Mouse (Mus musculus) forebrain, postnatal 0 days (tissue): ENCODE data around the gene Syne2. TPM values are rescaled to one million over a fixed set of nuclear protein-coding genes. Genes with fewer than 3 reads are reported as not detected.

ENCODE experiments used
- ATAC-seq: fragments of 200-750 bp; cut with Nextera tagmentation; 2 replicates; pipeline ENCODE4 v1.8.0; 2017; ENCODE audit warnings: mild to moderate bottlenecking, moderate library complexity
- DNase-seq: peaks from one replicate; pipeline ENCODE4 v3.0.0-alpha.2; 2015
- H3K27ac ChIP-seq: fragments of 300-500 bp; sonication (generic); 2 replicates; pipeline ENCODE4 v1.5.1; 2014; ENCODE audit warnings: low read depth, mild to moderate bottlenecking, antibody characterized with exemption, low read length, moderate library complexity, mixed read lengths
- H3K27me3 ChIP-seq: fragments of 300-500 bp; sonication (generic); 2 replicates; pipeline ENCODE4 v1.6.1; 2014; ENCODE audit warnings: mild to moderate bottlenecking, low read length, mixed read lengths; ENCODE audit not compliant: insufficient read depth
- H3K36me3 ChIP-seq: fragments of 300-500 bp; sonication (generic); 2 replicates; pipeline ENCODE4 v1.6.1; 2014; ENCODE audit warnings: mild to moderate bottlenecking, moderate library complexity; ENCODE audit not compliant: insufficient read depth
- H3K4me1 ChIP-seq: fragments of 300-500 bp; sonication (generic); 2 replicates; pipeline ENCODE4 v1.6.1; 2014; ENCODE audit warnings: antibody characterized with exemption; ENCODE audit not compliant: insufficient read depth
- H3K4me2 ChIP-seq: fragments of 300-500 bp; sonication (generic); 2 replicates; pipeline ENCODE4 v1.6.1; 2014; ENCODE audit warnings: low read depth, mild to moderate bottlenecking, moderate library complexity
- H3K4me3 ChIP-seq: fragments of 300-500 bp; sonication (generic); 2 replicates; pipeline ENCODE4 v1.5.1; 2014; ENCODE audit warnings: low read depth, low read length, mixed read lengths
- H3K9ac ChIP-seq: fragments of 300-500 bp; sonication (generic); 2 replicates; pipeline ENCODE4 v1.6.1; 2014; ENCODE audit warnings: mild to moderate bottlenecking
- H3K9me3 ChIP-seq: fragments of 300-500 bp; sonication (generic); 2 replicates; pipeline ENCODE4 v1.6.1; 2016; ENCODE audit warnings: low read length
- CTCF ChIP-seq: sonication (generic); IDR thresholded peaks from 2 replicates; pipeline ENCODE4 v1.5.1; 2016; ENCODE audit warnings: antibody characterized with exemption, control low read depth, low read depth
- WGBS: fragments of 180-500 bp; shearing (Covaris S2); extraction: QIAGEN DNeasy Blood & Tissue Kit; methylation state at CpG from one replicate; pipeline ENCODE4 v1.1.7; 2014; 5-methylcytosine and 5-hydroxymethylcytosine counted together
- polyA plus RNA-seq: library from polyadenylated mRNA; unstranded; fragments of >200 nt; fragmentation: Nextera tagmentation; extraction: Ambion mirVana; gene quantifications from 2 replicates; pipeline ENCODE4 v1.2.1, GENCODE M21; 2015
- total RNA-seq: library from RNA; depleted of rRNA; stranded (reverse); fragments of >200 nt; gene quantifications from 2 replicates; pipeline ENCODE4 v1.2.3, GENCODE M21; 2014

Gene Syne2
- total and polyA plus RNA-seq, 2 experiments from 2014 or later: 27.0 to 63.5 TPM

DNA sequence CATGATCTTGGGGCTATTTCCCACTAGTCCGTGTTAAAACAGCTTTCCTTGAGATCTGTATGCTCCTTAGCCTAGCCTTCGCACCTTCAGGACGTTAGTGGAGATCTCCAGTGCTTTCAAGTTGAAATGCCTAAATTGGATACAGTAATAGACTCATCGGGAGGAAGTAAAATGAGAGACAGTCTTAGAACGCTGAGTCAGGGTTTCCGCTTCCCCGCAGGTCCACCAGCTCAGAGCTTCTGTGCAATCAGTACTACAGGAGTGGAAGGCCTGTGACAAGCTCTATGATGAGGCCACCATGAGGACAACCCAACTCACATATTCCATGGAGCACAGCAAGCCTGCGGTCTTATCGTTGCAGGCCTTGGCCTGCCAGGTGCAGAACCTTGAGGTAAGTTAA, 233.9 kb downstream of the Syne2 start:
- H3K36me3 ChIP-seq: peaks cover 30% of the 10 kb centered on the region
- 95% methylated on average over 9 of the region's 9 CpGs for WGBS
- TF ChIP-seq CTCF: no peak

GRCm38 (mm10) chr12:76054653-76055052, 236.7 kb downstream of the Syne2 start:
- H3K4me2 ChIP-seq: no peak overlapping the region
- DNase-seq (no peak), ATAC-seq (no peak)
- no peak overlapping the region for H3K27ac ChIP-seq
- no peaks in the 10 kb centered on the region for H3K9me3 ChIP-seq
- no peak overlapping the region for H3K9ac ChIP-seq
- TF ChIP-seq CTCF: no peak
- no peaks in the 10 kb centered on the region for H3K27me3 ChIP-seq
- peaks cover 42% of the 10 kb centered on the region for H3K36me3 ChIP-seq
- no peak overlapping the region for H3K4me3 ChIP-seq
- H3K4me1 ChIP-seq: no peaks in the 10 kb centered on the region
- WGBS: 88% methylated on average over 9 of the region's 9 CpGs

More for the DNA sequence above, 233.9 kb downstream of the Syne2 start:
- no peaks in the 10 kb centered on the region for H3K9me3 ChIP-seq
- DNase-seq (no peak), ATAC-seq (no peak)
- no peak overlapping the region for H3K4me2 ChIP-seq
- H3K27ac ChIP-seq: no peak overlapping the region
- H3K9ac ChIP-seq: no peak overlapping the region
- H3K4me1 ChIP-seq: no peaks in the 10 kb centered on the region
- no peaks in the 10 kb centered on the region for H3K27me3 ChIP-seq
- no peak overlapping the region for H3K4me3 ChIP-seq

GRCm38 (mm10) chr12:76063001-76063400, 245.1 kb downstream of the Syne2 start:
- Histone ChIP-seq H3K4me2 (no peak overlapping the region), H3K27me3 (no peaks in the 10 kb centered on the region), H3K36me3 (peaks cover 46% of the 10 kb centered on the region), H3K9ac (no peak overlapping the region), H3K9me3 (no peaks in the 10 kb centered on the region), H3K4me3 (no peak overlapping the region), H3K27ac (no peak overlapping the region), H3K4me1 (no peaks in the 10 kb centered on the region)
- TF ChIP-seq CTCF: no peak
- ATAC-seq: no peak
- WGBS: 86% methylated on average over 4 of the region's 4 CpGs
- no peak for DNase-seq

DNA sequence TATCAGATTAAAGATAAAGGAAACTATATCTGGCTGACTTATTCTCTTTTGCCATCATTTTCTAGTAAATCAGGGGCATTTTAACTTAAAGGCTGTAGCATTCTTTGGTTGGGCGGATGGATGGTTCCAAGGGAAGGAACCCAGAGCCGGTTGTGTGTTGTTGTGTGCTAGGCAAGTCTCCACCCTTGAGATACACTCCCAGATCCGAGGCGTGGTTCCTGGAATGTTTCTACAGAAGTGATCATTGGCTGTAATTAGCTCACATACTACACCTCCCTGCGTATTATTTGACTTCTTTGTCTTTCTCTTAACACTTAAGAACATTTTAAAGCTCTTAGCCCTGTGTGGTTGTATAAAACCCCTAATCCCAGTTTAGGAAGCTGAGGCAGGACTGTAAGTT, 252.5 kb downstream of the Syne2 start:
- no peaks in the 10 kb centered on the region for H3K4me1 ChIP-seq
- H3K4me2 ChIP-seq: no peak overlapping the region
- TF ChIP-seq CTCF: no peak
- H3K36me3 ChIP-seq: peaks cover 12% of the 10 kb centered on the region
- no peak for ATAC-seq
- DNase-seq: no peak
- no peaks in the 10 kb centered on the region for H3K27me3 ChIP-seq
- H3K4me3 ChIP-seq: no peak overlapping the region
- 85% methylated on average over 5 of the region's 5 CpGs for WGBS
- no peaks in the 10 kb centered on the region for H3K9me3 ChIP-seq
- no peak overlapping the region for H3K27ac ChIP-seq
- H3K9ac ChIP-seq: no peak overlapping the region

- Histone ChIP-seq H3K4me3 (no peak overlapping the region), H3K36me3 (peaks cover 3% of the 10 kb centered on the region; the same call in 1 of the 2 replicates), H3K27ac (no peak overlapping the region), H3K9ac (no peak overlapping the region), H3K4me2 (no peak overlapping the region), H3K4me1 (no peaks in the 10 kb centered on the region), H3K27me3 (no peaks in the 10 kb centered on the region), H3K9me3 (no peaks in the 10 kb centered on the region)
- no peak for ATAC-seq
- 28% methylated on average over 19 of the region's 19 CpGs for WGBS
- DNase-seq: no peak
- TF ChIP-seq CTCF: no peak
Observed at GRCm38 (mm10) chr12:76071935-76072849, 254.3 kb downstream of the Syne2 start.

DNA sequence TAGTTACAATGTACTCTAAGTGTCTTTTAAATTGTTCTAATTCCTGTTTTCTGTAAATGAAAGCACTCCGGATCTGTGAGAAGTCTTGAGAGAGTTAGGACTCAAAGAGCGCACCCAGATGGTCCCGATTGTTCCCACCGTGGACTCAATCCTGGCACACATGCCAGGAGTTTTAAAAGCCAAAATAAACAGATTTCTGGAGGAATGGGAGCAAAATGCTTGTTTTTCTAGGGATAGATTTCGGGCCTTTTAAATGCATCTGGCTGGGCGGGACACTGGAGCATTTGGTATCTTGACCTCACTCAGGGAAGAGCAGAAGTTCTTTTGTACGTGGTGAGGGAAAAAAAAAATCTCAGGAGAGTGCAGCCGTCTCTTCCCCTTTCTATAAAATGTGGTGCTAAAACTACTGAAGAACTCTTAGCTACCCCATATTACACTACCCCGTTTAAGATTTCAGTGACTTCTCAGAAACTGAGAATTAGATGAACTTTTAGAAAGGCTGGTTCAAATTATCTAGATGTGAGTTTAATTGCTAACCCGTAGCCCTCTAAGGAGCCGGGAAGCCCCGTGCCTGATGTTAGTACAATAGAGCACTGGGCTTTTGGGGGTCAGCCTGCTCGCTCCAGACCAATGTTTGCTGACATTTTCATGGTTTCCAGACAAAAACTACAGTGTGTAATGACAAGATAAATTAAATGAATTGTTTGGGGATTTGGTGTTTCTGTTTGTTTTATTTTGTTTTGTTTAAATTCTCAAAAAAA, 255.3 kb downstream of the Syne2 start:
- DNase-seq: peak; percentile 13
- H3K4me2 ChIP-seq: no peak overlapping the region
- H3K4me1 ChIP-seq: no peaks in the 10 kb centered on the region
- no peak overlapping the region for H3K27ac ChIP-seq
- 0 out of 2 replicates have a peak, but pooled peaks cover 3% of the 10 kb centered on the region for H3K36me3 ChIP-seq
- no peak for ATAC-seq
- WGBS: 22% methylated on average over 13 of the region's 13 CpGs
- no peak for TF ChIP-seq CTCF
- H3K4me3 ChIP-seq: no peak overlapping the region
- H3K9ac ChIP-seq: no peak overlapping the region
- no peaks in the 10 kb centered on the region for H3K9me3 ChIP-seq
- no peaks in the 10 kb centered on the region for H3K27me3 ChIP-seq

- no peak overlapping the region for H3K4me3 ChIP-seq
- no peak overlapping the region for H3K9ac ChIP-seq
- DNase-seq (no peak), ATAC-seq (no peak)
- no peaks in the 10 kb centered on the region for H3K9me3 ChIP-seq
- H3K4me1 ChIP-seq: no peaks in the 10 kb centered on the region
- peaks cover 5% of the 10 kb centered on the region; the same call in 1 of the 2 replicates for H3K36me3 ChIP-seq
- no peak overlapping the region for H3K27ac ChIP-seq
- H3K4me2 ChIP-seq: no peak overlapping the region
- 46% methylated on average over 7 of the region's 7 CpGs for WGBS
- H3K27me3 ChIP-seq: no peaks in the 10 kb centered on the region
- no peak for TF ChIP-seq CTCF
Observed at GRCm38 (mm10) chr12:76073981-76074380, 256.0 kb downstream of the Syne2 start.
